Mouse (Mus musculus) common myeloid progenitor, adult 5-6 weeks (primary cell): ENCODE results near the gene Stk24. TPM values are rescaled to one million over a fixed set of nuclear protein-coding genes. Genes with fewer than 3 reads are reported as not detected.

Experiments
- ATAC-seq: replicated peaks from 2 replicates; pipeline ENCODE4 v1.8.0; 2016; ENCODE audit warnings: low read depth, mild to moderate bottlenecking, moderate TSS enrichment, inconsistent platforms; ENCODE audit not compliant: poor library complexity, severe bottlenecking
- total RNA-seq: library from RNA; stranded (forward); fragments of 200-1000, 187-1606 nt; gene quantifications from 2 replicates; pipeline ENCODE4 v1.2.3, GENCODE M21; 2017

Gene Stk24
- total RNA-seq, 1 experiment from 2014 or later = 100 TPM

- ATAC-seq = no peak
Measured at GRCm38 (mm10) chr14:121244104-121244503, 135.7 kb downstream of the Stk24 start.

GRCm38 (mm10) chr14:121239386-121239785 is 140.4 kb downstream of the Stk24 start:
- no peak for ATAC-seq

GRCm38 (mm10) chr14:121238727-121239126 is 141.1 kb downstream of the Stk24 start:
- no peak for ATAC-seq

- ATAC-seq = no peak
Measured at GRCm38 (mm10) chr14:121236736-121237135, 143.1 kb downstream of the Stk24 start.

Other genes starting within 250 kb of the Stk24 start
- gene Slc15a1, start 125.2 kb upstream of the Stk24 start, total RNA-seq = not detected in 2 replicates